Mouse (Mus musculus) hindbrain, embryonic 12.5 days (tissue): ENCODE data around the gene Zbtb8a. TPM values are rescaled to one million over a fixed set of nuclear protein-coding genes. Genes with fewer than 3 reads are reported as not detected.

Experiments
- ATAC-seq: fragments of 200-750 bp; cut with Nextera tagmentation; 2 replicates; pipeline ENCODE4 v1.8.0; 2017; ENCODE audit warnings: moderate TSS enrichment; ENCODE audit not compliant: low FRiP score
- H3K27ac ChIP-seq: fragments of 300-500 bp; sonication (generic); 2 replicates; pipeline ENCODE4 v1.5.1; 2016; ENCODE audit warnings: mild to moderate bottlenecking
- H3K27me3 ChIP-seq: fragments of 300-500 bp; sonication (generic); 2 replicates; pipeline ENCODE4 v1.6.1; 2016; ENCODE audit warnings: mild to moderate bottlenecking
- H3K36me3 ChIP-seq: fragments of 300-500 bp; sonication (generic); 2 replicates; pipeline ENCODE4 v1.6.1; 2016; ENCODE audit warnings: mild to moderate bottlenecking
- H3K4me1 ChIP-seq: fragments of 300-500 bp; sonication (generic); 2 replicates; pipeline ENCODE4 v1.6.1; 2016
- H3K4me2 ChIP-seq: fragments of 300-500 bp; sonication (generic); replicated peaks from 2 replicates; pipeline ENCODE4 v1.6.1; 2016; ENCODE audit warnings: mild to moderate bottlenecking
- H3K4me3 ChIP-seq: fragments of 300-500 bp; sonication (generic); 2 replicates; pipeline ENCODE4 v1.5.1; 2016; ENCODE audit warnings: mild to moderate bottlenecking
- H3K9ac ChIP-seq: fragments of 300-500 bp; sonication (generic); 2 replicates; pipeline ENCODE4 v1.6.1; 2016; ENCODE audit warnings: mild to moderate bottlenecking, moderate library complexity
- H3K9me3 ChIP-seq: fragments of 300-500 bp; sonication (generic); replicated peaks from 2 replicates; pipeline ENCODE4 v1.6.1; 2016; ENCODE audit warnings: mild to moderate bottlenecking
- WGBS: fragments of 180-500 bp; shearing (Covaris S2); methylation state at CpG from one replicate; pipeline ENCODE4 v1.1.7; 2016; 5-methylcytosine and 5-hydroxymethylcytosine counted together
- polyA plus RNA-seq: library from polyadenylated mRNA; unstranded; fragments of >200 nt; fragmentation: Nextera tagmentation; extraction: Ambion mirVana; gene quantifications from 2 replicates; pipeline ENCODE4 v1.2.1, GENCODE M21; 2016

The Zbtb8a gene
- polyA plus RNA-seq, 1 experiment from 2014 or later = 17.7 TPM

GRCm38 (mm10) chr4:129322042-129322441 lies 55.9 kb downstream of the Zbtb8a start:
- no peak overlapping the region for H3K4me3 ChIP-seq
- H3K36me3 ChIP-seq = peaks cover 60% of the 10 kb centered on the region
- H3K4me1 ChIP-seq = no peaks in the 10 kb centered on the region
- no peak for ATAC-seq
- H3K27me3 ChIP-seq = no peaks in the 10 kb centered on the region
- H3K4me2 ChIP-seq = no peak overlapping the region
- WGBS = 93% methylated on average over 5 of the region's 5 CpGs
- no peaks in the 10 kb centered on the region for H3K9me3 ChIP-seq
- H3K27ac ChIP-seq = no peak overlapping the region
- H3K9ac ChIP-seq = no peak overlapping the region

- H3K4me1 ChIP-seq = no peaks in the 10 kb centered on the region
- H3K27me3 ChIP-seq = no peaks in the 10 kb centered on the region
- WGBS = 95% methylated on average over 1 of the region's 1 CpGs
- H3K9ac ChIP-seq = no peak overlapping the region
- H3K9me3 ChIP-seq = no peaks in the 10 kb centered on the region
- H3K27ac ChIP-seq = no peak overlapping the region
- ATAC-seq = no peak
- no peak overlapping the region for H3K4me3 ChIP-seq
- H3K36me3 ChIP-seq = peaks cover 64% of the 10 kb centered on the region
- no peak overlapping the region for H3K4me2 ChIP-seq
These were observed 57.0 kb downstream of the Zbtb8a start for GRCm38 (mm10) chr4:129320876-129321275.

DNA sequence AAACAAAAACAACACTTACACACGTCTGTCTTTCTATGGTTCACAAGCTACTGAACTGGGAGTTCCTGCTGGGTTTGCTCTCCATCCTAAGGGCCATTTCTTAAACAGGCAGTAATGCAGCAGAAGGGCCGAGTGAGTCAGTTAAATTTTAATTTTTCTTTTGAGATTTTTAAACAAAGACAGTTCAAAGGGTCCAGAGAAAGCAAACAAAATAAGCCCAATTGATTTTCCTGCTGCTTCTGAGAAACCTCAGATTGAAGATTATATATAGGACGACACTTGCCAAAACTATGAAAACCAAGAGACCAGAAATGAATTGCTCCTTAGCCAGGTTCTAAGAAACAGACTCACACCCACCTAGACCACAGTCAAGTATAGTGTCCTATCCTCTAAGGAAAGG lies 64.0 kb downstream of the Zbtb8a start:
- Histone ChIP-seq H3K4me1 (no peaks in the 10 kb centered on the region), H3K36me3 (peaks cover 84% of the 10 kb centered on the region), H3K27me3 (no peaks in the 10 kb centered on the region), H3K27ac (no peak overlapping the region), H3K4me3 (no peak overlapping the region), H3K9me3 (no peaks in the 10 kb centered on the region), H3K9ac (no peak overlapping the region), H3K4me2 (no peak overlapping the region)
- ATAC-seq = no peak
- WGBS = 92% methylated on average over 3 of the region's 3 CpGs

DNA sequence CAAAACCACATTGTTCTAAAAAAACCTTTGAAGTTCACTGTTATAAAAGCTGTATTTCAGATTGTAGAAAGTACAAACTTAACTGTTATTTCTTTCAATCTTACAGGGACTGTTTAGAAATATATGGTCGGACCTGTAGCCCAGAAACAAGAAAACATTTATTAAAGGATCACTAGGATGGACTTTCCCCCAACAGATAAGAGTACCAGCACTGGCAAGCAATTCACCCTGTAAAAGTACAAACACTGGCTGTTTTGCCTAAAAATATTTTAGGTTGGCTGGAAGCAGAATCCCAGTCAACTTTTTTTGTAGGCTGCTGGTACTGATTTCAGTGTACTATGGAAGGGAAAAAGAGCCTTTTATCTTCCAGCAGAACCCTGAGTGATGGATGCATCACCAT lies 70.0 kb downstream of the Zbtb8a start:
- Histone ChIP-seq H3K27ac (no peak overlapping the region), H3K4me3 (no peak overlapping the region), H3K36me3 (peaks cover 58% of the 10 kb centered on the region), H3K4me1 (no peaks in the 10 kb centered on the region; the same call in 1 of the 2 replicates), H3K9ac (no peak overlapping the region), H3K4me2 (no peak overlapping the region), H3K27me3 (no peaks in the 10 kb centered on the region), H3K9me3 (no peaks in the 10 kb centered on the region)
- 93% methylated on average over 1 of the region's 1 CpGs for WGBS
- ATAC-seq = no peak

GRCm38 (mm10) chr4:129304306-129304705 lies 73.6 kb downstream of the Zbtb8a start:
- Histone ChIP-seq H3K36me3 (peaks cover 33% of the 10 kb centered on the region), H3K27me3 (no peaks in the 10 kb centered on the region), H3K4me1 (peaks cover 3% of the 10 kb centered on the region; the same call in 1 of the 2 replicates), H3K4me3 (no peak overlapping the region), H3K9ac (no peak overlapping the region), H3K9me3 (no peaks in the 10 kb centered on the region; the same call in 1 of the 2 replicates), H3K4me2 (no peak overlapping the region), H3K27ac (no peak overlapping the region)
- WGBS = 77% methylated on average over 1 of the region's 1 CpGs
- ATAC-seq = no peak

GRCm38 (mm10) chr4:129303816-129304215 lies 74.1 kb downstream of the Zbtb8a start:
- no peak for ATAC-seq
- no peak overlapping the region for H3K4me2 ChIP-seq
- WGBS = 87% methylated on average over 9 of the region's 9 CpGs
- H3K4me3 ChIP-seq = no peak overlapping the region
- peaks cover 7% of the 10 kb centered on the region; the same call in 1 of the 2 replicates for H3K4me1 ChIP-seq
- H3K27me3 ChIP-seq = no peaks in the 10 kb centered on the region
- no peaks in the 10 kb centered on the region; the same call in 1 of the 2 replicates for H3K9me3 ChIP-seq
- H3K9ac ChIP-seq = no peak overlapping the region
- H3K27ac ChIP-seq = 0 out of 2 replicates have a peak overlapping the region, but pooled peaks have one; percentile 30
- H3K36me3 ChIP-seq = peaks cover 29% of the 10 kb centered on the region

Other genes starting within 250 kb of the Zbtb8a start
- gene Fndc5, start 241.1 kb downstream of the Zbtb8a start, polyA plus RNA-seq = 3.9 and 6.2 TPM in 2 replicates
- gene S100pbp, start 188.4 kb downstream of the Zbtb8a start, polyA plus RNA-seq = 23.2 and 26.7 TPM in 2 replicates
- gene Yars, start 188.4 kb downstream of the Zbtb8a start, polyA plus RNA-seq = 98.1 and 104 TPM in 2 replicates
- 6.0 and 6.4 TPM in 2 replicates for gene C77080, start 116.7 kb downstream of the Zbtb8a start, polyA plus RNA-seq
- 1.7 and 1.8 TPM in 2 replicates for gene Sync, start 90.5 kb downstream of the Zbtb8a start, polyA plus RNA-seq
- gene Rbbp4, start 42.7 kb downstream of the Zbtb8a start, polyA plus RNA-seq = 465 and 467 TPM in 2 replicates
- 33.3 and 33.8 TPM in 2 replicates for gene Zbtb8os, start 42.4 kb downstream of the Zbtb8a start, polyA plus RNA-seq
- 6.0 and 6.4 TPM in 2 replicates for gene Zbtb8b, start 62.7 kb upstream of the Zbtb8a start, polyA plus RNA-seq
- 33.0 TPM in 2 replicates for gene Bsdc1, start 83.5 kb upstream of the Zbtb8a start, polyA plus RNA-seq
- gene Tssk3, start 112.9 kb upstream of the Zbtb8a start, polyA plus RNA-seq = not detected in 2 replicates
- 0.46 TPM in 1 of 2 replicates, not detected in the other for gene Fam229a, start 113.1 kb upstream of the Zbtb8a start, polyA plus RNA-seq
- gene Marcksl1, start 135.5 kb upstream of the Zbtb8a start, polyA plus RNA-seq = 1,978 and 2,031 TPM in 2 replicates
- 168 and 178 TPM in 2 replicates for gene Hdac1, start 164.6 kb upstream of the Zbtb8a start, polyA plus RNA-seq
- 6.4 and 7.1 TPM in 2 replicates for gene Lck, start 195.5 kb upstream of the Zbtb8a start, polyA plus RNA-seq
- gene Fam167b, start 200.4 kb upstream of the Zbtb8a start, polyA plus RNA-seq = 1.7 and 2.5 TPM in 2 replicates
- gene Eif3i, start 222.5 kb upstream of the Zbtb8a start, polyA plus RNA-seq = 187 and 204 TPM in 2 replicates
- 164 and 174 TPM in 2 replicates for gene Tmem234, start 222.6 kb upstream of the Zbtb8a start, polyA plus RNA-seq
- 2.4 and 3.1 TPM in 2 replicates for gene Dcdc2b, start 236.1 kb upstream of the Zbtb8a start, polyA plus RNA-seq
- gene Iqcc, start 241.0 kb upstream of the Zbtb8a start, polyA plus RNA-seq = 30.0 and 31.8 TPM in 2 replicates
- gene Ccdc28b, start 245.8 kb upstream of the Zbtb8a start, polyA plus RNA-seq = 85.9 and 91.5 TPM in 2 replicates